Comparison of ENCODE assay signal across 8 mouse cellular contexts in the genomic region with DNA sequence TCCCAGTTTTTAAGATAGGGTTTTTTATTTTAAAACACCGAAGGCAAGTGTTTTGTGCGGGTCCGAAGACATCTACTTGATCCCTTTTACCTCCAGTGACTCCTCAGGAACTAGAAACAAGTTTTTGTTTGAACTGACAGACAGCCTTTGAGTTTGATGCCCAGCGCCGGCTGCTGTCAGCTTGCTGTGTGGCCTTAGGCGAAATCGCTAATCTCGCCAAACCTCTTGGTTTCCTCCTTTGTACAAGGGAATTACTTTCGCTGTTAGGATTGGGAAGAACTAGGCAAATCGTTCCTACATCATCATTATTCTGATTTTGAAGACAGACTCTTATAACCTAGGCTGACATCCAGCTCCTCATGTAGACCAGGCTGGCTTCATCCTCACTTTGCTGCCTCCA. TPM values are rescaled to one million over a fixed set of nuclear protein-coding genes. Genes with fewer than 3 reads are reported as not detected.
DNase-seq lines count a peak whose midpoint lies in the region; ATAC-seq lines count a peak whose summit lies in the region.

No protein-coding gene starts in this region.

- intact Hi-C loops in heart, postnatal 25 days (cut with DNase I) = loop anchor here (2.0 to 5.0 kb wide), 2 partner anchors 24 to 250 kb away; a partner anchor contains a TSS

- peaks cover 14% of the 10 kb centered on the region; the same call in 1 of the 2 replicates for H3K4me1 ChIP-seq in heart, embryonic 10.5 days
- H3K4me1 ChIP-seq in heart, embryonic 13.5 days = peaks cover 26% of the 10 kb centered on the region
- no peaks in the 10 kb centered on the region for H3K4me1 ChIP-seq in limb, embryonic 11.5 days (ENCODE audit: control insufficient read depth, insufficient read depth, low read length)
- H3K4me1 ChIP-seq in neural tube, embryonic 12.5 days = peaks cover 10% of the 10 kb centered on the region

- WGBS in heart, embryonic 10.5 days = 9% methylated on average over 10 of the region's 10 CpGs
- WGBS in heart, embryonic 13.5 days = 10% methylated on average over 10 of the region's 10 CpGs
- 12% methylated on average over 10 of the region's 10 CpGs for whole genome bisulfite sequencing in limb, embryonic 11.5 days
- 13% methylated on average over 10 of the region's 10 CpGs for WGBS in neural tube, embryonic 12.5 days

- H3K36me3 ChIP-seq in heart, embryonic 10.5 days = peaks cover 21% of the 10 kb centered on the region
- H3K36me3 ChIP-seq in heart, embryonic 13.5 days = peaks cover 14% of the 10 kb centered on the region; the same call in 1 of the 2 replicates
- no peaks in the 10 kb centered on the region for H3K36me3 ChIP-seq in limb, embryonic 11.5 days (ENCODE audit: control insufficient read depth, insufficient read depth, low read length)
- 0 out of 2 replicates have a peak, but pooled peaks cover 2% of the 10 kb centered on the region for H3K36me3 ChIP-seq in neural tube, embryonic 12.5 days

- no peak for DNase-seq in heart, embryonic 10.5 days (ENCODE audit: low spot score)
- DNase-seq in heart, postnatal 25 days (ENCODE audit: low spot score) = no peak
- peak; percentile 40 for DNase-seq in brain, adult 2 months (ENCODE audit: low read depth, low spot score)
- peak; percentile 55 for DNase-seq in limb, embryonic 11.5 days (ENCODE audit: low spot score)
- DNase-seq in right cerebral cortex, adult 18-20 months = no peak
- no peak for DNase-seq in cerebellum, adult 11 months

- H3K4me3 ChIP-seq in heart, embryonic 10.5 days = peak overlapping the region; percentile 88
- peak overlapping the region; percentile 74 for H3K4me3 ChIP-seq in heart, embryonic 13.5 days
- peak overlapping the region; percentile 74 for H3K4me3 ChIP-seq in limb, embryonic 11.5 days (ENCODE audit: low read depth, low read length)
- H3K4me3 ChIP-seq in neural tube, embryonic 12.5 days = peak overlapping the region; percentile 74

- no peaks in the 10 kb centered on the region for H3K27me3 ChIP-seq in heart, embryonic 10.5 days (ENCODE audit: insufficient read depth, poor library complexity, severe bottlenecking)
- no peaks in the 10 kb centered on the region for H3K27me3 ChIP-seq in heart, embryonic 13.5 days (replicated peaks)
- H3K27me3 ChIP-seq in limb, embryonic 11.5 days (ENCODE audit: control insufficient read depth, insufficient read depth, low read length) = no peaks in the 10 kb centered on the region
- no peaks in the 10 kb centered on the region for H3K27me3 ChIP-seq in neural tube, embryonic 12.5 days (replicated peaks)

- no peaks in the 10 kb centered on the region for H3K9me3 ChIP-seq in heart, embryonic 10.5 days
- no peaks in the 10 kb centered on the region for H3K9me3 ChIP-seq in heart, embryonic 13.5 days
- H3K9me3 ChIP-seq in limb, embryonic 11.5 days (ENCODE audit: control insufficient read depth, low read length) = no peaks in the 10 kb centered on the region
- no peaks in the 10 kb centered on the region for H3K9me3 ChIP-seq in neural tube, embryonic 12.5 days

- peak overlapping the region; percentile 93 for H3K9ac ChIP-seq in heart, embryonic 13.5 days
- peak overlapping the region; percentile 96 for H3K9ac ChIP-seq in limb, embryonic 11.5 days (ENCODE audit: low read length)
- peak overlapping the region; percentile 85 for H3K9ac ChIP-seq in neural tube, embryonic 12.5 days

- H3K4me2 ChIP-seq in heart, embryonic 13.5 days = peak overlapping the region; percentile 78
- peak overlapping the region; percentile 39 for H3K4me2 ChIP-seq in limb, embryonic 11.5 days (ENCODE audit: low read depth, severe bottlenecking)
- peak overlapping the region; percentile 74 for H3K4me2 ChIP-seq in neural tube, embryonic 12.5 days (replicated peaks)

- ATAC-seq in heart, embryonic 13.5 days (ENCODE audit: extremely low read depth, insufficient number of reproducible peaks, low FRiP score, low TSS enrichment) = no peak
- no peak for ATAC-seq in limb, embryonic 11.5 days (ENCODE audit: insufficient number of reproducible peaks, low FRiP score, low TSS enrichment, low read depth)
- ATAC-seq in neural tube, embryonic 12.5 days (ENCODE audit: low FRiP score, low read depth) = no peak

- H3K27ac ChIP-seq in heart, embryonic 10.5 days = peak overlapping the region; percentile 99
- H3K27ac ChIP-seq in heart, embryonic 13.5 days (replicated peaks) = peak overlapping the region; percentile 94
- no peak overlapping the region; the same call in 1 of the 2 replicates for H3K27ac ChIP-seq in limb, embryonic 11.5 days (replicated peaks; ENCODE audit: low read depth, low read length)
- peak overlapping the region; percentile 94; the same call in 1 of the 2 replicates for H3K27ac ChIP-seq in neural tube, embryonic 12.5 days

RNA-seq across cellular contexts. Expression of a gene that starts 1.1 kb away (rescaled TPM):
- polyA plus RNA-seq in heart, embryonic 10.5 days (2016; fragmentation: Nextera tagmentation; extraction: Ambion mirVana) = 91.1 and 113 TPM in 2 replicates
- 10 to 100 TPM; 46.4 to 48.1 TPM for total RNA-seq in heart, postnatal 25 days (2021)
- polyA plus RNA-seq in heart, embryonic 13.5 days (2015; fragmentation: Nextera tagmentation; extraction: Ambion mirVana) = 56.1 and 57.9 TPM in 2 replicates
- polyA plus RNA-seq in limb, embryonic 11.5 days (2014; fragmentation: Nextera tagmentation; extraction: Ambion mirVana) = 143 and 155 TPM in 2 replicates
- 178 and 186 TPM in 2 replicates for polyA plus RNA-seq in neural tube, embryonic 12.5 days (2016; fragmentation: Nextera tagmentation; extraction: Ambion mirVana)

RNA-seq across cellular contexts. Expression of a gene that starts 24.4 kb away (rescaled TPM):
- polyA plus RNA-seq in heart, embryonic 10.5 days (2016; fragmentation: Nextera tagmentation; extraction: Ambion mirVana) = 17.1 and 22.8 TPM in 2 replicates
- total RNA-seq in heart, postnatal 25 days (2021) = 1 to 10 TPM; 6.9 to 7.1 TPM
- polyA plus RNA-seq in heart, embryonic 13.5 days (2015; fragmentation: Nextera tagmentation; extraction: Ambion mirVana) = 15.2 and 16.6 TPM in 2 replicates
- 14.0 and 18.0 TPM in 2 replicates for polyA plus RNA-seq in limb, embryonic 11.5 days (2014; fragmentation: Nextera tagmentation; extraction: Ambion mirVana)
- polyA plus RNA-seq in neural tube, embryonic 12.5 days (2016; fragmentation: Nextera tagmentation; extraction: Ambion mirVana) = 22.0 and 22.1 TPM in 2 replicates

RNA-seq across cellular contexts. Expression of a gene that starts 24.5 kb away (rescaled TPM):
- polyA plus RNA-seq in heart, embryonic 10.5 days (2016; fragmentation: Nextera tagmentation; extraction: Ambion mirVana) = 27.4 and 33.3 TPM in 2 replicates
- total RNA-seq in heart, postnatal 25 days (2021) = 10 to 100 TPM; 52.2 to 55.9 TPM
- polyA plus RNA-seq in heart, embryonic 13.5 days (2015; fragmentation: Nextera tagmentation; extraction: Ambion mirVana) = 23.1 and 25.2 TPM in 2 replicates
- 44.1 and 44.9 TPM in 2 replicates for polyA plus RNA-seq in limb, embryonic 11.5 days (2014; fragmentation: Nextera tagmentation; extraction: Ambion mirVana)
- 58.2 and 62.4 TPM in 2 replicates for polyA plus RNA-seq in neural tube, embryonic 12.5 days (2016; fragmentation: Nextera tagmentation; extraction: Ambion mirVana)

Comparison
In these comparisons a context has a peak if more than half of its experiments do, and no peak if none do; other contexts are left out.
1. DNase-seq: peak in brain, adult 2 months (single experiment) and limb, embryonic 11.5 days (single experiment); none in heart, embryonic 10.5 days (single experiment), heart, postnatal 25 days (single experiment), right cerebral cortex, adult 18-20 months (single experiment) and cerebellum, adult 11 months (single experiment).
2. Peak in every context shown above with its lines, with median percentiles within 50 percentile points of each other: H3K4me3 ChIP-seq, H3K4me2 ChIP-seq and H3K9ac ChIP-seq.